Mouse (Mus musculus) cortical plate, adult 2 months (tissue): ENCODE results near the gene Cited4.

Experiments used
- CTCF ChIP-seq: fragments of 200-500 bp; IDR thresholded peaks from 2 replicates; pipeline ENCODE4 v1.5.1; 2011; ENCODE audit warnings: mild to moderate bottlenecking, control low read depth, low read length; ENCODE audit not compliant: insufficient read depth; ENCODE audit errors: extremely low read depth
- POLR2A ChIP-seq: fragments of 200-500 bp; IDR thresholded peaks from 2 replicates; pipeline ENCODE4 v1.6.1; 2011; ENCODE audit warnings: mild to moderate bottlenecking, low read length, control low read depth; ENCODE audit not compliant: insufficient read depth; ENCODE audit errors: extremely low read depth

GRCm38 (mm10) chr4:120716765-120717164 is 50.4 kb downstream of the Cited4 start:
- TF ChIP-seq CTCF (no peak), POLR2A (no peak)
